Mouse (Mus musculus): ENCODE measurements around the gene Pla2g3. TPM values are rescaled to one million over a fixed set of nuclear protein-coding genes. Genes with fewer than 3 reads are reported as not detected.

Pla2g3 gene
- polyA plus RNA-seq, 1 experiment from 2014 or later, result 0.10 TPM

DNA sequence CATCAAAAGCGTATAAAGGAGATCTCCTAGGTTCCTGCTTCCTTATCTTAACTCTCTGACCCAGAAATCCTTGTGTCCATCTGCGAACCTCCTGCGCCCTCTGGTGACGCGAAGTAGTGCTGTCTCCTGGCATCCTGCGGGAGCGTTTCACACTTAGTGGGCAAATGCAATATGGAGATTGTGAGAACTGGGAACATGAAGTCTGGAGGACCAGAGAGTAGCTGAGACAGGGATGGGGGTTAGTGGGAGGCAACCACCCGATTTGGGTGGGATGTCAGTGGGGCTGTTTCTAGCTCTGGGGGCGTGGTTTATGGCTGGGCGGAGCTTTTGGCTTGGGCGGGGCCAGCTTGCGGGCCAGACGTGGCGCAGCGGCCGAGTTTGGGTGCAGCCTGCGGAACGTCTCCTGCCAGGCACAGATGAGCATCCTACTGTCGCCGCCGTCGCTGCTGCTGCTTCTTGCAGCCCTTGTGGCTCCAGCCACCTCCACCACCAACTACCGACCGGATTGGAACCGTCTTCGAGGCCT lies 26.5 kb downstream of the Pla2g3 start, which contains the start of gene Selenom:
Selenom (plus strand) TSS at position 156 of the 526 bp plus-strand sequence.
- Histone ChIP-seq H3K4me3 (peak within 1 kb of the TSS; percentile 67), H3K9ac (peak within 1 kb of the TSS; percentile 71), H3K9me3 (replicated peaks) (no peaks in the 10 kb centered on the region), H3K36me3 (no peaks in the 10 kb centered on the region; the same call in 1 of the 2 replicates), H3K27me3 (no peaks in the 10 kb centered on the region), H3K27ac (peak within 1 kb of the TSS; percentile 74), H3K4me1 (replicated peaks) (peaks cover 49% of the 10 kb centered on the region), H3K4me2 (peak within 1 kb of the TSS; percentile 87)
- ATAC-seq (replicated peaks; ENCODE audit: insufficient number of reproducible peaks, insufficient read depth, low FRiP score, low read depth), result peak; percentile 84
- under 1% methylated on average over 26 of the region's 26 CpGs for WGBS

DNA sequence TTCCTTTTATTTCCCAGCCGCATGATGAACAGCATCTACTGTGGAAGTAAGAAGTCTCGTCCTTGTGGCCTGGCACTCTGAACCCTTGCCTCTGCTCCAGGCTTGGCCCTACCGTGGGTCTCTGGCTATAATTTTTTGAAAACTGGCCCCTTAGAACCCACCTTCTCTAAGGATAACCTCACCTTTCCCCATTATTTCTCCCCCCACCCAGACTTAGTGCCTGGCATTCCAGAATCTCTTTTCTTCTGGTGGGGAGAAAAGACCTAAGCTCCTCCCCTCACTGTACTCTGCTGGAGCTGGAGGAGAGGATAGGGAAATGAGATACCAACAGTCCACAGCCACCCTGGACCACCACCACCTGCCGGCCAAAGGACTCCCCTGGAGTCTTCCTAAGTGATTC lies 27.1 kb downstream of the Pla2g3 start:
- Histone ChIP-seq H3K9me3 (replicated peaks) (no peaks in the 10 kb centered on the region), H3K27me3 (no peaks in the 10 kb centered on the region), H3K4me1 (replicated peaks) (peaks cover 48% of the 10 kb centered on the region), H3K4me2 (peak overlapping the region; percentile 87), H3K9ac (peak overlapping the region; percentile 71), H3K4me3 (peak overlapping the region; percentile 67), H3K27ac (peak overlapping the region; percentile 74), H3K36me3 (peaks cover under 1% of the 10 kb centered on the region)
- peak; percentile 23; the same call in 1 of the 2 replicates for ATAC-seq (replicated peaks; ENCODE audit: insufficient number of reproducible peaks, insufficient read depth, low FRiP score, low read depth)
- 11% methylated on average over 4 of the region's 4 CpGs for WGBS

DNA sequence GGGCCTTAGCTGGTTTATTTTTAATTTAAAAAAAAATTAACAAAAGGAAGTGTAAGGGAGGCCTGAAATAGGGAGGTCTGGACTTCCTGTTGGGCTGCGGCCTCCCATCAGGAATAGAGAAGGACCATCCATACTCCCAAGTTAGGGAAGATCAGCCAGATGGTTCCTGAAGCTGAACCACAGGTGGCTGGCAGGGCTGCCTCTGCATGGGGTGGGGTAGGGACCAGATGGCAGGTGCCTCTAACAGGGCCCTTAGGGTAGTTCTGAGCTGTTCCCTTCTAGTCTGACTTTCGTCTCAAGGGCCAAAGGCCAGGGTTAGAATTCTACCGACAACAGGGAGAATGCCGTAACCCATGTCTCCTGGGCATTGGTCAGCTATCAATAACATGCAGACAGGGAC lies 27.6 kb downstream of the Pla2g3 start:
- peaks cover 46% of the 10 kb centered on the region for H3K4me1 ChIP-seq (replicated peaks)
- peak overlapping the region; percentile 87 for H3K4me2 ChIP-seq
- 78% methylated on average over 4 of the region's 4 CpGs for WGBS
- no peaks in the 10 kb centered on the region for H3K27me3 ChIP-seq
- peak overlapping the region; percentile 74 for H3K27ac ChIP-seq
- H3K36me3 ChIP-seq, result peaks cover 5% of the 10 kb centered on the region
- H3K4me3 ChIP-seq, result peak overlapping the region; percentile 67
- H3K9me3 ChIP-seq (replicated peaks), result no peaks in the 10 kb centered on the region
- ATAC-seq (replicated peaks; ENCODE audit: insufficient number of reproducible peaks, insufficient read depth, low FRiP score, low read depth), result no peak
- H3K9ac ChIP-seq, result peak overlapping the region; percentile 71

DNA sequence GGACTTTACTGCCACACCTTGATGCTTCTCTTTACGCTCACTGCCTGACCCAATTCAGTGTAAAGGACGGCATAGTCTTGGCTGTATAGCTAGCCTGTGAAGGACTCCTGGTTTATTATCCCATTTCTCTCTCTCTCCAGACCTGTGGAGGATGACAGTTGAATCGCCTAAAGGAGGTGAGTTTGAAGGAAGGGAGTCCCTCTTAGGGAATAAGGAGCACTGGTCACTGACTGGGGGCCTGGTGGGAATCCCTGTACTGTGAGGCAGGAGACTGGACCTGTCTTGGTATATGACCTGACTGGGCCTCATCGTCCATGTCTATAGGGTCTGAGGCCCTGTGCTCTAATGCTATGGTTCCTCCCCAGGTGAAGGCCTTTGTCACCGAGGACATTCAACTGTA lies 28.0 kb downstream of the Pla2g3 start:
- H3K4me2 ChIP-seq, result peak overlapping the region; percentile 87

GRCm38 (mm10) chr11:3516859-3517845 lies 29.1 kb downstream of the Pla2g3 start:
- 0 out of 2 replicates have a peak, but pooled peaks have one; percentile 11 for ATAC-seq (replicated peaks; ENCODE audit: insufficient number of reproducible peaks, insufficient read depth, low FRiP score, low read depth)
- H3K9ac ChIP-seq, result peak overlapping the region; percentile 11
- no peaks in the 10 kb centered on the region for H3K27me3 ChIP-seq
- WGBS, result 2% methylated on average over 50 of the region's 50 CpGs
- H3K36me3 ChIP-seq, result peaks cover 20% of the 10 kb centered on the region
- H3K4me2 ChIP-seq, result peak overlapping the region; percentile 74
- no peak overlapping the region for H3K27ac ChIP-seq
- no peaks in the 10 kb centered on the region for H3K9me3 ChIP-seq (replicated peaks)
- H3K4me1 ChIP-seq (replicated peaks), result peaks cover 46% of the 10 kb centered on the region
- H3K4me3 ChIP-seq, result peak overlapping the region; percentile 40

More for the DNA sequence above, 28.0 kb downstream of the Pla2g3 start:
- no peak for ATAC-seq (replicated peaks; ENCODE audit: insufficient number of reproducible peaks, insufficient read depth, low FRiP score, low read depth)
- H3K36me3 ChIP-seq, result peaks cover 9% of the 10 kb centered on the region
- no peaks in the 10 kb centered on the region for H3K9me3 ChIP-seq (replicated peaks)
- WGBS, result 85% methylated on average over 5 of the region's 5 CpGs
- H3K4me3 ChIP-seq, result peak overlapping the region; percentile 67
- no peak overlapping the region for H3K27ac ChIP-seq
- H3K27me3 ChIP-seq, result no peaks in the 10 kb centered on the region
- no peak overlapping the region for H3K9ac ChIP-seq
- H3K4me1 ChIP-seq (replicated peaks), result peaks cover 46% of the 10 kb centered on the region

- ATAC-seq (replicated peaks; ENCODE audit: insufficient number of reproducible peaks, insufficient read depth, low FRiP score, low read depth), result no peak
- H3K4me2 ChIP-seq, result peak overlapping the region; percentile 74
Measured at GRCm38 (mm10) chr11:3517846-3518732, 30.0 kb downstream of the Pla2g3 start.

DNA sequence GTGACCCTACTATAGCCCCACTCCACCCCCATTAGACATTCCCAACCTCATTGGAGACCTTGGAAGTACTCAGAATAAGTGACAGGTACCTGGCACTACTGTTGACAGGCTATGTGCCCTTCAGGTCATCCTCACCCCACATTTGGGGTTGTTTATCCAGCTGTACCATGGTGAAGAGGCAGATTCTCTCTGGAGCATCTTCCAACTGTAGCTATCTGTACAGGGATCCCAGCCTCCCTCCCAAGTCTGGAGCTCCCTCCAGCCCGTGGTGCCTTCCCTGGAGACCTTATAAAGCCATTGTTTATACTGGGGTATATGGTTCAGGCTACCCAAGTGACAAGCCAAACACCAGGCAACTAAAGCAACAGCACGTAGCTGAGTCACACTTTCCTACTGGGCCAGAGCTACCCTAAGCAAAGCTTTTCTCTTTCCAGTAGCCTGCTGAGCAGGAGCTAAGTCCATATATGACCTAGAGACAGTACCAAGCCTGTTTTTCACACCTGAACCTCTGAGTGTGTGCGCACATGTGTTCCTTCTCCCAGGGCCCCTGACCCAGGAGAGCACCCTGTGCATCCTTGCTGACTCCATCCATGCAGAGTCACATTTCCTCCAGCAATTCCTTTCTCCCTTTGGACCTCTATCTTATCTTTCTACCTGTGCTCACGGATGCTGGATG lies 31.1 kb downstream of the Pla2g3 start:
- Histone ChIP-seq H3K27ac (no peak overlapping the region), H3K9ac (no peak overlapping the region), H3K27me3 (no peaks in the 10 kb centered on the region), H3K9me3 (replicated peaks) (no peaks in the 10 kb centered on the region), H3K4me1 (replicated peaks) (peaks cover 43% of the 10 kb centered on the region), H3K4me2 (no peak overlapping the region), H3K4me3 (no peak overlapping the region), H3K36me3 (peaks cover 40% of the 10 kb centered on the region)
- ATAC-seq (replicated peaks; ENCODE audit: insufficient number of reproducible peaks, insufficient read depth, low FRiP score, low read depth), result no peak
- WGBS, result 56% methylated on average over 4 of the region's 4 CpGs

More at GRCm38 (mm10) chr11:3517846-3518732, 30.0 kb downstream of the Pla2g3 start:
- Histone ChIP-seq H3K27me3 (no peaks in the 10 kb centered on the region), H3K9me3 (replicated peaks) (no peaks in the 10 kb centered on the region), H3K36me3 (peaks cover 29% of the 10 kb centered on the region), H3K4me3 (peak overlapping the region; percentile 40), H3K9ac (no peak overlapping the region), H3K27ac (0 out of 2 replicates have a peak overlapping the region, but pooled peaks have one; percentile 15), H3K4me1 (replicated peaks) (peaks cover 46% of the 10 kb centered on the region)
- WGBS, result 45% methylated on average over 13 of the region's 13 CpGs

DNA sequence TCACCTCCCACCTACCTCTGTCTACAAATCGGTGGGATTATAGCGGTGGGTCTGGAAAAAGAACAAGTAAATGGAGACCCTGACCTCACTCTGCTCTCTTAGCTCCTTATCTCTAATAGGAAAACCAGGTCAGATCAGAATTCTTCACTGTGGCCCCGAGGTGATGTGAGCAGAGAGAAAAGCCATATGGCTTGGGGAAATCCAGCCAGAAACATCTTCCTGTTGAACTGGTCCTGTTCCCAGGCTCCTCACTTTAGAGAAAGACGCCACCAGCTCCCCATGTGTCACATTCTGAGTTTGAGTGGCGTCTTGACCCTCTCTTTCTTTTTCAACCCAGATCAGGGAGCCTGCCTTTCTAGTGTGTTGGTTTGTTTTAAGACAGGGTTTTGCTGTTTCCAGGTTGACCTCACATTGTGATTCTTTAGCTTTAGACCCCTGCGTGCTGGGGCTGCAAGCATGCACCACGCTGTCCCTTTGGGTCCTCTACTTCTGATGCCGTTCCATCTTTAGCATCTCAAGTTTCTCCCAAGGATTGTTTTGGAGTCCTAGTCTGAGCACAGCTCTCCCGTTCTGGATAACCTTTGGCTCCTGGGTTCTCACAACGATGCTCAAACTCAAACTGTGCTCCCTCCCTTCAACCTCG lies 31.8 kb downstream of the Pla2g3 start:
- 57% methylated on average over 11 of the region's 11 CpGs for WGBS
- no peak overlapping the region for H3K4me2 ChIP-seq

GRCm38 (mm10) chr11:3520919-3521318 lies 32.8 kb downstream of the Pla2g3 start:
- Histone ChIP-seq H3K36me3 (peaks cover 57% of the 10 kb centered on the region), H3K9ac (no peak overlapping the region), H3K9me3 (replicated peaks) (no peaks in the 10 kb centered on the region), H3K27me3 (no peaks in the 10 kb centered on the region), H3K4me2 (no peak overlapping the region), H3K4me1 (replicated peaks) (peaks cover 30% of the 10 kb centered on the region), H3K27ac (no peak overlapping the region; the same call in 1 of the 2 replicates), H3K4me3 (no peak overlapping the region)
- no peak for ATAC-seq (replicated peaks; ENCODE audit: insufficient number of reproducible peaks, insufficient read depth, low FRiP score, low read depth)
- WGBS, result 70% methylated on average over 14 of the region's 14 CpGs

More for the DNA sequence above, 31.8 kb downstream of the Pla2g3 start:
- Histone ChIP-seq H3K9ac (no peak overlapping the region), H3K9me3 (replicated peaks) (no peaks in the 10 kb centered on the region), H3K4me3 (no peak overlapping the region), H3K27ac (no peak overlapping the region), H3K27me3 (no peaks in the 10 kb centered on the region), H3K36me3 (peaks cover 47% of the 10 kb centered on the region), H3K4me1 (replicated peaks) (peaks cover 37% of the 10 kb centered on the region)
- no peak for ATAC-seq (replicated peaks; ENCODE audit: insufficient number of reproducible peaks, insufficient read depth, low FRiP score, low read depth)

Measured in heart, embryonic 15.5 days (tissue).